Mouse (Mus musculus): Measurements from ENCODE around the gene Mrc2. TPM values are rescaled to one million over a fixed set of nuclear protein-coding genes. Genes with fewer than 3 reads are reported as not detected.

The Mrc2 gene
- polyA plus RNA-seq, 1 experiment from 2014 or later: 3.6 TPM

DNA sequence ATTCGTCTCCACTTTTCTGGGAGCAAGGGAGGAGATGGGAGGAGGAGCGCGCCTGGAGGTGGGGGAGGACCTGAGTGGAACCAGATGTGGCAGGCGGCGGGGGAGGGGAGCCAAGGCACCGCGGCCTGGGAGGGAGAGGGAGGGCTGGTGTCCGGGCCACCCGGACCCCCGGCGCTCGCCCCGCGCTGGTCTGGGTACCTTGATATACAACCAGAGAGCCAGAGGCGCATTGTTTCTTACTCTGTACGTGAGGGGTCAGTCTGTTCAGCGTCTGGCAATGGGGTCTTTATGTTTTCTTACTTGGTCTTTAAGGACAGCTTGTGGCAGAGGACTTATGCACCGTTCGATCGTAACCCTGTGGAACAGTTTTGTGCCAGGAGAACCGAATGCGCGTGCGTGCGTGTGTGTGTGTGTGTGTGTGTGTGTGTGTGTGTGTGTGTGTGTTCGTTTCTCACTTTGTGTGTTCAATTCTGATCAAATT is 698 bp downstream of the Mrc2 start:
- peak overlapping the region; percentile 63 for H3K9ac ChIP-seq (replicated peaks; ENCODE audit: low read depth, low read length)

DNA sequence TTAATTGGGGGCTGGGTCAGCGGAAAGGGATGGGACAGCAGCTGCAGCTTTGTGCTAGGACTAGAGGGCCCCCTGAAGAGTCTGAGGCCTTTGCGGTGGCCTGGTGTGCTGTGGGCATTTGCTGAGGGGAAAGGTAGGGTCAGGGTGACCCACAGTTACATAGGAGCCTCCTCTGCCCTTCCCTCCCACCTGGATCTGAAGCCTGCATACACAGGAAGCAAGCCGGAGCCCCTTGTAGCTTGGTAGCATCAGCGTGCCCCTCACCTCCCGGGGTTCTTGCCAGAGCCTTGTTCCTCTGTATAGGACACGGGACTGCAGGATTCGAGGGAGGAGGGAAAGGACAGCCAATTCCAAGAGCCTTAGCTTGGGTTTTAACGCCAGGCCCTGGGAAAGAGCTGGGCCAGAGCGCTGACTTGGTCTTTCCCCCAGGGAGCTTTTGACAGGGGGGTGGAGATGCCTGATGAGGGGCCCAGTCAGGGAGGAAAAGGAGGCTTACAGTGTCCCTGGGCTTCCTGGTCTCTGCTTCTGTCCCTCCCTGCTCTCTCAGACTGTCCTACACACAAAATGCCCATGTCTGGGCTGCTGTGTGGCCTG is 1.6 kb downstream of the Mrc2 start:
- peak overlapping the region; percentile 100 for H3K4me2 ChIP-seq (ENCODE audit: low read length)
- H3K4me3 ChIP-seq (replicated peaks; ENCODE audit: low read length): peak overlapping the region; percentile 62
- H3K9me3 ChIP-seq (ENCODE audit: control insufficient read depth, low read length): no peaks in the 10 kb centered on the region
- no peak overlapping the region; the same call in 1 of the 2 replicates for H3K9ac ChIP-seq (replicated peaks; ENCODE audit: low read depth, low read length)
- peaks cover 26% of the 10 kb centered on the region for H3K4me1 ChIP-seq (replicated peaks; ENCODE audit: control insufficient read depth, insufficient read depth, low read length)
- peak; percentile 15; the same call in 1 of the 2 replicates for ATAC-seq
- no peak overlapping the region for H3K27ac ChIP-seq (ENCODE audit: low read length)
- no peaks in the 10 kb centered on the region for H3K27me3 ChIP-seq (replicated peaks; ENCODE audit: control insufficient read depth, insufficient read depth, low read length)
- H3K36me3 ChIP-seq (ENCODE audit: control insufficient read depth, insufficient read depth): no peaks in the 10 kb centered on the region
- 6% methylated on average over 9 of the region's 9 CpGs for WGBS

More for the DNA sequence above, 698 bp downstream of the Mrc2 start:
- H3K27me3 ChIP-seq (replicated peaks; ENCODE audit: control insufficient read depth, insufficient read depth, low read length): no peaks in the 10 kb centered on the region
- H3K9me3 ChIP-seq (ENCODE audit: control insufficient read depth, low read length): no peaks in the 10 kb centered on the region
- WGBS: 0% methylated on average over 25 of the region's 26 CpGs
- H3K4me2 ChIP-seq (ENCODE audit: low read length): peak overlapping the region; percentile 100
- no peaks in the 10 kb centered on the region for H3K36me3 ChIP-seq (ENCODE audit: control insufficient read depth, insufficient read depth)
- peak; percentile 19; the same call in 1 of the 2 replicates for ATAC-seq
- peaks cover 26% of the 10 kb centered on the region for H3K4me1 ChIP-seq (replicated peaks; ENCODE audit: control insufficient read depth, insufficient read depth, low read length)
- peak overlapping the region; percentile 62 for H3K4me3 ChIP-seq (replicated peaks; ENCODE audit: low read length)
- H3K27ac ChIP-seq (ENCODE audit: low read length): no peak overlapping the region

DNA sequence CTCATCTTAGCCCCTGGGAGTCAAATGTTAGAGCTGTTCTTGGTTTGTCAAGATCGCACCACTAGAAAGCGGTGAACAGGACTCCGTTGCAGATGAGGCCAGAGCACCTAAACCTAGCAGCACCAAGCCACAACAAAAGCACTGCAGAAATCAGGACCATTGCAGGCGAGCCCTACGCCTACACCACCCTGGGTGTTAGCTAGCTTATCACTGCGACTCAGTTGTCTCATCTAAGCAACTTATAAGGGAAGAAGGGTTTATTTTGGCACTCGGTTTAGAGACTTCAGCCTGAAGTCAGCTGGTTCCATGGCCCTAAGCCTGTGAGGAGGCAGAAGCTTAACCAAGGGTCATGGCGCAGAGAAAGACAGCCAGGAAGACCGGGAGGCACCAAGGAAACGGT is 3.6 kb downstream of the Mrc2 start:
- H3K27ac ChIP-seq (ENCODE audit: low read length): no peak overlapping the region
- WGBS: 93% methylated on average over 10 of the region's 10 CpGs
- H3K36me3 ChIP-seq (ENCODE audit: control insufficient read depth, insufficient read depth): no peaks in the 10 kb centered on the region
- no peaks in the 10 kb centered on the region for H3K9me3 ChIP-seq (ENCODE audit: control insufficient read depth, low read length)
- H3K4me1 ChIP-seq (replicated peaks; ENCODE audit: control insufficient read depth, insufficient read depth, low read length): peaks cover 26% of the 10 kb centered on the region
- H3K9ac ChIP-seq (replicated peaks; ENCODE audit: low read depth, low read length): no peak overlapping the region
- H3K4me3 ChIP-seq (replicated peaks; ENCODE audit: low read length): no peak overlapping the region
- no peaks in the 10 kb centered on the region for H3K27me3 ChIP-seq (replicated peaks; ENCODE audit: control insufficient read depth, insufficient read depth, low read length)
- H3K4me2 ChIP-seq (ENCODE audit: low read length): no peak overlapping the region
- ATAC-seq: no peak

DNA sequence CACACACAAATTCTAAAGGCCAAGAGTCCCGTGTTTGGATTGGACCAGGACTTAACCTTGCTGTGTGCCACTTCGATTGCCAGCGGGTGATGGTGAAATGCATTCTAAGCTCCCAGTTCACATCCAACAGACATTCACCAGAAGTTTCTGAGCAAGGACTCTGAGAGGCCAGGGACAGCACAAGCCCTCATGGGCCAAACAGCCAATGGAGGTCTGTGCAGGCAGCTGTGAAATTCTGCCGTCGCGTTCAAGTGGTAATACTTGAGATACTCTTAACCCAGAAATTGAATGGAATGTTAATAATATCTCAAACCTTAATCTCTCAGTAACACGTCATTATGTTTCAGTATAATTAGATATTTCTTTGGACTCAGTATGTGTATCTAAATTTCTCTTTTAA is 17.8 kb downstream of the Mrc2 start:
- H3K4me1 ChIP-seq (replicated peaks; ENCODE audit: control insufficient read depth, insufficient read depth, low read length): peaks cover 18% of the 10 kb centered on the region
- 89% methylated on average over 7 of the region's 7 CpGs for WGBS
- no peak overlapping the region for H3K4me2 ChIP-seq (ENCODE audit: low read length)
- no peak overlapping the region for H3K27ac ChIP-seq (ENCODE audit: low read length)
- no peaks in the 10 kb centered on the region for H3K27me3 ChIP-seq (replicated peaks; ENCODE audit: control insufficient read depth, insufficient read depth, low read length)
- H3K9ac ChIP-seq (replicated peaks; ENCODE audit: low read depth, low read length): no peak overlapping the region
- H3K4me3 ChIP-seq (replicated peaks; ENCODE audit: low read length): no peak overlapping the region
- ATAC-seq: no peak
- H3K36me3 ChIP-seq (ENCODE audit: control insufficient read depth, insufficient read depth): no peaks in the 10 kb centered on the region
- no peaks in the 10 kb centered on the region for H3K9me3 ChIP-seq (ENCODE audit: control insufficient read depth, low read length)

DNA sequence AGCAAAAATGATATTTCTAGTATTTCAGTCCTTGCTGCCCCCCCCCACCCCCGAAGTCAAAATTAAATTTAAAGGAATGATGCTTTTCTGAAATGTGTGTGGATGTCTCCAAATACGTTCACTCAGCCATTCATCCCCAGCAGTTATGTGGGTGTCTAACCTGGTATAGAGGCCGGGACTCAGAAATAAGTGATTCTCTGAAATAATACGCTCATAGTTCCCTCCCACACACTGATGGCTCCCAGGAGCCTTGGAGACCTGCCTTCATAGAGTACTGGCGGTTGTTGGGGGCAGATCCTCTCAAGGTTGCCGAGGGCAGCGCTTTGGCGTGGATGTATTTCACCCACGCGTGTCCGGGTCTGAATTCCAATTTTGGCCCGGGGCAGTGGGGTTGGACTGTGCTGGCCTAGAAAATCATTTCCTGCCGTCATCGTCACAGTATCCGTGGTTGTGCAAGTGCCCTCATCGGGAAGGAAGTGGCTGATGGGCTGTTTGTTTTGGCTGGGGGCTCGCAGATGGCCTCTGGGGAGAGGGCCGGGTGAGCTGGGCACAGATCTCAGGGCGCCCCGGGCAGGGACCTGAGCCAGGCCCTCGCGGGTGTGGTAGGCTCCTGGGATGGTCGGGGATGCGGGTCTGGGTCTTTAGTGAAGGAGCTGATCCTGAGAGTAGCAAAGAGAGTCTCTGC is 19.0 kb downstream of the Mrc2 start:
- Histone ChIP-seq H3K9me3 (ENCODE audit: control insufficient read depth, low read length) (no peaks in the 10 kb centered on the region), H3K4me2 (ENCODE audit: low read length) (no peak overlapping the region), H3K4me1 (replicated peaks; ENCODE audit: control insufficient read depth, insufficient read depth, low read length) (peaks cover 18% of the 10 kb centered on the region), H3K9ac (replicated peaks; ENCODE audit: low read depth, low read length) (no peak overlapping the region), H3K27me3 (replicated peaks; ENCODE audit: control insufficient read depth, insufficient read depth, low read length) (no peaks in the 10 kb centered on the region), H3K27ac (ENCODE audit: low read length) (no peak overlapping the region), H3K4me3 (replicated peaks; ENCODE audit: low read length) (no peak overlapping the region), H3K36me3 (ENCODE audit: control insufficient read depth, insufficient read depth) (no peaks in the 10 kb centered on the region)
- 89% methylated on average over 24 of the region's 24 CpGs for WGBS
- ATAC-seq: no peak

DNA sequence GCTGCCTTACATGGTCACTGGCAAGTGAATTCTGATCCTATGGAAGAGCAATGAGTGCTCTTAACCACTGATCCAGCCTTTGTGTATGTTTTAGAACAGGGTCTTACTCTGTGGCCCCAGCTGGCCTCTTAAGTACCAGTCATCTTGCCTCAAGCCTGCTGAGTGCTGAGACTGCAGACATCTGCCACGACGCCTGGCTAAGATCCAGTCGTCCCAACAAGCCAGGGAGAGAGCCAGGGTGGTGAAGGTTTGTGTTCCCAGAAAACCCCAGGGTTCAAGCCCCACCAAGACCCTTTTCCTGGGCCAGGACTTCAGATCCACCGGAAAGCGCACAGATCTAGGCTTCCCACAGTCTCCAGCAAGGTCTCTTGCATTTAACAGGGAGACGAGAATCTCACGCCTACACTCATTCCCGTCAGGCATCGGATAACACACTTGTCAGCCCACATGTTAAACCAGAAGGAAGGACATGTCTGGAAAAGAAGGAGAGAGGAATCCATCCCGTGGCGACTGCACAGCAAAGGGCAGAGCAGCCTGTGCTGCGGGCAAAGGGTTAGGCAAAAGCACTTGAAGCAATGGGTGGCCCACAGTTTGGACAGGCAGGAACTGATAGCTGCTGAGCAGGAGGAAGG is 20.0 kb downstream of the Mrc2 start:
- peaks cover 18% of the 10 kb centered on the region for H3K4me1 ChIP-seq (replicated peaks; ENCODE audit: control insufficient read depth, insufficient read depth, low read length)
- H3K36me3 ChIP-seq (ENCODE audit: control insufficient read depth, insufficient read depth): no peaks in the 10 kb centered on the region
- H3K4me3 ChIP-seq (replicated peaks; ENCODE audit: low read length): no peak overlapping the region
- H3K9me3 ChIP-seq (ENCODE audit: control insufficient read depth, low read length): no peaks in the 10 kb centered on the region
- no peak overlapping the region for H3K4me2 ChIP-seq (ENCODE audit: low read length)
- no peaks in the 10 kb centered on the region for H3K27me3 ChIP-seq (replicated peaks; ENCODE audit: control insufficient read depth, insufficient read depth, low read length)
- WGBS: 61% methylated on average over 12 of the region's 12 CpGs
- H3K27ac ChIP-seq (ENCODE audit: low read length): no peak overlapping the region
- no peak for ATAC-seq
- H3K9ac ChIP-seq (replicated peaks; ENCODE audit: low read depth, low read length): no peak overlapping the region

DNA sequence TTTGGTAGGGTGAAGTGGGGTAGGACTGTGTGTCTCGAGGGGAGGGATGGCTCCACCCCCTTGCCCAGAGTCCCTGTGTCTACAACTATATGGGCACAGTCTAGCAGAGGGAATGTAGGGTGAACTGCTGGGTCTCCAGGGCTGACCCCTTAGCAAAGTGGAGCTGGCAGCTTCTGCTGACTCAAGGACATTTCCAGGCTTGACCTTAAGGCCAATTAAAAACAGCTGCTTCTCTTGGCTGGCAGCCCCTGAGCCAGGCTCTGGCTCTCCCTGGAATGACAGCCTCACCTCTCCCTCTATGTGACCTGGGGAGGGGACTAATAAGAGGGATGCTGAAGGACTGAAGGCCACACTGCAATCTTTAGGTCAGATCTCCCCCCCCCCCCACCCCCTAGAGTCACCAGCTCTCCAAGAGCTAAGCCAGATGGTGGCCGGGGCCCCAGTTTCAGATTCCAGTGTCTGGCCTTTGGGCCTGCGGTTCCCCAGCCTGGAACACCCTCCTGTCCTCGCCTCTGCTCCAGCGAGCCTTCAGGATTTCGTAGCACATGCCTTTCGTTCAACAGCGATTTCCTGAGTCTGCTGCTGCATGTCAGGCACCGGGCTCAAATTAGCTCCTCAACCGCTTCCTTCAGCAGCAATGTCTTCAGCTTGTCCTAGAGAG is 20.7 kb downstream of the Mrc2 start:
- ATAC-seq: no peak; the same call in 1 of the 2 replicates
- H3K4me3 ChIP-seq (replicated peaks; ENCODE audit: low read length): no peak overlapping the region
- no peak overlapping the region for H3K4me2 ChIP-seq (ENCODE audit: low read length)
- peaks cover 18% of the 10 kb centered on the region for H3K4me1 ChIP-seq (replicated peaks; ENCODE audit: control insufficient read depth, insufficient read depth, low read length)
- no peaks in the 10 kb centered on the region for H3K36me3 ChIP-seq (ENCODE audit: control insufficient read depth, insufficient read depth)
- 68% methylated on average over 10 of the region's 10 CpGs for WGBS
- no peaks in the 10 kb centered on the region for H3K9me3 ChIP-seq (ENCODE audit: control insufficient read depth, low read length)
- no peak overlapping the region for H3K27ac ChIP-seq (ENCODE audit: low read length)
- no peak overlapping the region for H3K9ac ChIP-seq (replicated peaks; ENCODE audit: low read depth, low read length)
- H3K27me3 ChIP-seq (replicated peaks; ENCODE audit: control insufficient read depth, insufficient read depth, low read length): no peaks in the 10 kb centered on the region

DNA sequence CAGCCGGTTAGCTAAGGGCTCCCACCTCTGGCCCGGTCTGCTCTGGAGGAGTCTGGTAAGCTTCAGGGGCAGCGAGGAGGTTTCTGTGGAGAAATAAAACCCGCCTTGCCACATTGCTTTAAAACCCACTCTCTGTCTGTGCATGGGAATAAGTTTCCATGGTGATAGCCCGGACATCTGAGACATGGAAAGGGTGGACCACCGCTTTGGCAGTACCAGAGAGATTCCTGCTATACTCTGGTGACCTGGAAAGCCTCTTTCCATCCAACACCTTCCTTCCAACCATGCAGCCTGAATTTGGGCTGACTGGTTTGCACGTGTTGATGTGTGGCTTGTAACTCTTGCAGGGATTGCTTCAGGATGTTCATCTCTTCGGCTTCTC is 21.2 kb downstream of the Mrc2 start:
- WGBS: 58% methylated on average over 8 of the region's 8 CpGs
- H3K27ac ChIP-seq (ENCODE audit: low read length): no peak overlapping the region

DNA sequence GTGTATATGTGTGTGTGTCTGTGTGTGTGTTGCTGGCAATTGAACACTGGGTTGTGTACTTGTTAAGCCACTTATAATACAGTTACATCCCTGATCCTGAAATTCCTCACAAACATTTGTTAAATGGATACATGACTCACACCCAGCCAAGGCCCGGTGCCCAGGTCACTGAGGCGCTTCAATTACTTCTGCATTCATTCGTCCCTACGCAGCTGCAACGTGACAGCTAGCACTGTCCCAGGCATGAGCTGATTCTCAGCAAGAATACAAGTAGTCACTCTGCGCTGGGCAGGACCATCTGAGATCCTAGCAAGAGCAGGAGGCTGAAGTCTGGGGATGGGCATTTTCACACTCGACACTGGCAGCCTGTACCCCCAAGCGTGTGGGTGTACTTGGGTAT is 22.9 kb downstream of the Mrc2 start:
- WGBS: 69% methylated on average over 8 of the region's 8 CpGs
- Histone ChIP-seq H3K27me3 (replicated peaks; ENCODE audit: control insufficient read depth, insufficient read depth, low read length) (no peaks in the 10 kb centered on the region), H3K9ac (replicated peaks; ENCODE audit: low read depth, low read length) (no peak overlapping the region), H3K9me3 (ENCODE audit: control insufficient read depth, low read length) (no peaks in the 10 kb centered on the region), H3K4me3 (replicated peaks; ENCODE audit: low read length) (no peak overlapping the region), H3K4me1 (replicated peaks; ENCODE audit: control insufficient read depth, insufficient read depth, low read length) (peaks cover 18% of the 10 kb centered on the region), H3K36me3 (ENCODE audit: control insufficient read depth, insufficient read depth) (no peaks in the 10 kb centered on the region), H3K27ac (ENCODE audit: low read length) (no peak overlapping the region), H3K4me2 (ENCODE audit: low read length) (no peak overlapping the region)
- no peak for ATAC-seq

More for the DNA sequence above, 21.2 kb downstream of the Mrc2 start:
- H3K36me3 ChIP-seq (ENCODE audit: control insufficient read depth, insufficient read depth): no peaks in the 10 kb centered on the region
- no peak overlapping the region for H3K9ac ChIP-seq (replicated peaks; ENCODE audit: low read depth, low read length)
- no peaks in the 10 kb centered on the region for H3K27me3 ChIP-seq (replicated peaks; ENCODE audit: control insufficient read depth, insufficient read depth, low read length)
- H3K4me2 ChIP-seq (ENCODE audit: low read length): no peak overlapping the region
- no peak for ATAC-seq
- H3K4me1 ChIP-seq (replicated peaks; ENCODE audit: control insufficient read depth, insufficient read depth, low read length): peaks cover 18% of the 10 kb centered on the region
- H3K4me3 ChIP-seq (replicated peaks; ENCODE audit: low read length): no peak overlapping the region
- H3K9me3 ChIP-seq (ENCODE audit: control insufficient read depth, low read length): no peaks in the 10 kb centered on the region

Measured in forebrain, embryonic 16.5 days (tissue).